Mouse (Mus musculus) urinary bladder, postnatal 4 days (tissue): ENCODE results near the gene Slc22a29.
"Not testable (repeated sequence)": the region's sequence is repeated elsewhere in the genome, so short reads cannot be mapped to it uniquely, and the experiment has no call there.

Source experiments
- DNase-seq, 2 experiments: peaks; one replicate each; pipeline ENCODE4 v3.0.0; 2021 to 2022; ENCODE audit warnings: low spot score in 2 of 2

Gene Slc22a29

DNA sequence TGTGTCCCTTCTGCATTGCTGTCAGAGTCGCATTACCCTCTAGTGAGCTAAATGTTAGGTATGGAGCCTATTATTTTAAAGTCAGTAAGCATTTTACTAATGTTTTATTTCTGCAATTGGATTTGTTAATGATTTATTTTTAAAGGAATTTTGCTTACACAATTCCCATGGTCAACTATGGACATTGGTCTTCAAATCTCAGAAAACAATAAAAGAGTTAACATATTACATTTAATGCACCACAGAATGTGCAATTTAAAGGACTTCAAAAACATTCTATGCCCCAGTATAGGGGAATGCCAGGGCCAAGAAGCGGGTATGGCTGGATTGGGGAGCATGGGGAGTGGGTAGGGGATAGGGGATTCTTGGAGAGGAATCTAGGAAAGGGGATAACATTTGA is at the start of gene Slc22a29:
Gene Slc22a29, minus strand, starts transcription at position 101 of the 400 bp plus-strand sequence.
- DNase-seq = no peak

DNA sequence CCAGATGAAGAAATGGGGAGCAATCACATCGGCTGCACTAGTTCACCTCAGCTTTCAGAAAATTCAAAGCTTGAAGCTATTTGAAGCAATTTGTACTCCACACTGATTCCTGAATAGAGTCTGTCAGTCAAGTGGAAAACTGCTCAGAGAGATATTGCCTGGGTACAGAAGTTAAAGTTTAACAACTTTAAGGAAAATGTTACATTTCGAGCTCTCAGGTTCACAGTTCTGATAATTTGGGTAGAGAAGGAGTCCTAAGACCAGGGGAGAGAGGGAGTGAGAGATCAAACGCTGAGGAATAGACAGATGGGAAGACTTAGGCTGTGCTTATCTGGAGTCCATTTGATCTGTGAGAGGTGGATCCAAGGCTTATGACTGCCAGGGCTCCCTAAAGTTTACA is 46.6 kb upstream of the Slc22a29 start:
- no peak for DNase-seq

GRCm38 (mm10) chr19:8252705-8253037 is 34.0 kb upstream of the Slc22a29 start:
- DNase-seq = no peak

DNA sequence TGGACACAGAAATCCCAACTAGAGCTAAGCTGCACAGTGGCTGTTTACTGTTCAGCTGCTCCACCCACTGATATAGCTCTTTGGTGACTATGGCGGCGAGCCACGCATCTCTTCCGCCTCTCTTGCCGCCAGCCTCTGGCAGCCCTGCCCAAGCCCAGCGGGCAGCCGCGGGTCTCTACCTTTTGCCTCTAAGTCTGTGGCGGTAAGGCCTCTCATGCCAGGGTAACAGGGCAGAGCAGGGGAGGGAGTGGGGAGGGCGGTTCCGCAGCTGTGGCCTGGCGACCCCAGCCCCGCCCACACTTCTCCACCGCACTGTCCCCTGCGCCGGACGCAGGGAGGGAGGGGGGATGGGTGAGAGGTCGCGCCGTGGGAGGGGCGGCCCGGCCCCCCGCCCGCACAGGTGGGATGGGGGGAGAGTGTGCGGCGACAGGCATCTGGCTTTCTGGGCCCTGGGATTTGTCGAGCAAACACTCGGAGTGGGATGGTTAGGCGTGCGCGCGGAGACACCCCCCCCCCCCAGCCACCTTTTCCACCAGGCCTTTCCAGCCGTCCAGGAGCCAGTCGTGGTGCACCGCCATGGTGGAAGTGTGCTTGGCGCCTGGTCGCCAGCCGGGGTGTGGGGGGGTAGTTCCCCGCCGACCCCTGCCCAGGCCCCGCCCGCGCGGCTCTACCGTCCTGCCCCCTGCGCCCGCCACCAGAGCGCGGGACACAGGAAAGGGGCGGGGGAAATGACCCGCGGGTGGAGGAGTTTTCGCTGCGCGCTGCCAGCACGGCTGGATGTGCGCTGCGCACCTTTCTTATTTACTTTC is 33.4 kb upstream of the Slc22a29 start:
- peak; percentile 18 to 59 for DNase-seq

GRCm38 (mm10) chr19:8228916-8229315 is 10.2 kb upstream of the Slc22a29 start:
- no peak for DNase-seq

DNA sequence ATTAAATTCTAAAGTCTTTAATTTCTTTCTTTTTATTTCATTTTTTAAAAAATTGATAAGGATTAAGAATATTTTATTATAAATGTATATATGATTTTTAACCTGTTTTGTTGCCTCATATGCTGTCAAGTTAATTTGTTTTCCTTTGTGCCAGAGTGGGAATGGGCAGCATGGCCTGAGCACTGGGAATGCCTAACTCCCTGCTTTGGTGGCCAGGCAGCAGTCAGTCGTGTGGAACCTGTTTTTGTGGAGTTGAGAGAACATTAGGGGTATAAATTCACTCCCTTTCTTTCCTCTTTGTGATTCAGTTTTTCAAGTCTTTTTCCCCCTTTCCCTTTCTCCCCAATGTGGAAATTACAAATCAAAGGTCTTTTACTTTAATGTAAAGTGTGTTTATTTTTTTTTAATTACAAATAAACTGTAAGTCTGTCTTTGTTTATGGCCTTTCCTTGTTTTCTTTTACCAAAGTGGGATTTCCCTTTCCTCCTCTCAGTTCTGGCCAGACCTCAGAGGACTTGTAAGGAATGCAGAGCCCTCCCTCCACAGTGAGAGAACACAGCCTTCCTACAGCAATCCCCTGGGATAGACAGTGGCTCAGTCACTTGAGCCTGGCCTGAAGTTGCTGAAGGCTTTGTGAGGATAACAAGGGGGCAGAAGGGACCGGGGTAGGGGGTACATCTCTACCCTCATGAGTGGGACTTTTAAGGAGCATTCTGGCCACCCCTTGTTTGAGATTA is 69.7 kb downstream of the Slc22a29 start:
- DNase-seq = no peak

GRCm38 (mm10) chr19:8142716-8143115 is 76.0 kb downstream of the Slc22a29 start:
- DNase-seq = not testable (repeated sequence)

- not testable (repeated sequence) for DNase-seq
Measured at GRCm38 (mm10) chr19:8134127-8134841, 84.4 kb downstream of the Slc22a29 start.

- DNase-seq = not testable (repeated sequence)
Measured at GRCm38 (mm10) chr19:8131881-8132280, 86.8 kb downstream of the Slc22a29 start, which contains the start of gene Slc22a28. TSS of gene Slc22a28 (minus strand) at chr19:8131982.
